Mouse (Mus musculus) brown adipose tissue, adult 24 weeks (tissue): ENCODE measurements around the gene Pdxp. TPM values are rescaled to one million over a fixed set of nuclear protein-coding genes. Genes with fewer than 3 reads are reported as not detected.

Source experiments
- H3K27ac ChIP-seq: fragments of 200-500 bp; replicated peaks from 2 replicates; pipeline ENCODE4 v1.5.1; 2012; ENCODE audit warnings: low read depth, mild to moderate bottlenecking, low read length
- H3K4me1 ChIP-seq: fragments of 200-500 bp; 2 replicates; pipeline ENCODE4 v1.6.1; 2012; ENCODE audit warnings: low read length, mixed read lengths; ENCODE audit not compliant: control insufficient read depth, insufficient read depth, insufficient read length
- H3K4me3 ChIP-seq: fragments of 200-500 bp; 2 replicates; pipeline ENCODE4 v1.5.1; 2012; ENCODE audit warnings: low read depth, mild to moderate bottlenecking, low read length, moderate library complexity; ENCODE audit not compliant: insufficient read depth
- polyA plus RNA-seq: library from polyadenylated mRNA; stranded (reverse); fragments of >200 nt; gene quantifications from 2 replicates; pipeline ENCODE4 v1.2.4, GENCODE M21; 2012; ENCODE audit not compliant: missing spikeins, insufficient read depth, insufficient read length

Pdxp gene
- polyA plus RNA-seq, 1 experiment, result 0.67 TPM

DNA sequence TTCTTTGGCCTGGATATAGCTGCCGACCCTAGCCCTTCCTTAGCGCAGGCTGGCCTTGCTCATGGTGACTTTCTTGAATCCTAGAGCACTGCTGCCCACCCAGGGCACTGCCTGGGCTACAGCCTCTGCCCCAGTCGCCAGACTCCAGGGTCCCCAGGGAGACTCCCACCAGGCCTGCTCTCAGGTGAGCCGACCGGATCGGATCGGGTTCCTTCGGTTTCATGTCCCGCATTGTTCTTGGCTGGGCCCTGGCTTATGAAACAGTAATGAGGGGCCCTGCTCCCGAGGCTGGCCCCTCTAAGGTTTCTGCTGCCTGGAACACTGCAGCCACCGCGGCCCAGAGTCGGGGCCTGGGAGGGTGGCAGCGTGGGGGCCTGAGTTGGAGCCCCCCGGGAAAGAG lies 43.3 kb downstream of the Pdxp start:
- no peak overlapping the region for H3K27ac ChIP-seq
- H3K4me3 ChIP-seq, result no peak overlapping the region
- H3K4me1 ChIP-seq, result 0 out of 2 replicates have a peak, but pooled peaks cover 2% of the 10 kb centered on the region

DNA sequence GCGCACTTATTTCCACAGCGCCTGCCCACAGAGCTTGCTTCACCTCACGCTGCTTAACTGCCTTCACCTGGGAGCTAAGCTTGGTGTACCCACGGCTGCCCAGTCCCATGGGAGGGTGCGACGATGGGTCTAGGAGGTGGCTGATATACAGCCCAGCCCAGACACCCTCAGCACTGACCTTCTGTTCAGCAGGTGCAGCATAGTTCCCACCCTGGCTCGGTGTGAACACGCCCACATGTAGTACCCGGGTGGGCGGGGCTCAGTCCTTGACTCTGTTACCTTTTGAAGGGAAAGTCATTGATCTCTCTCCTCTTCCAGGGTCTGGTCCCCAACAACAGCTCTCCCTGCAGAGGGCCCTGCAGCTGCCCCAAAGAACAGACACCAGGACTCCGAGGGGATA lies 45.8 kb downstream of the Pdxp start:
- Histone ChIP-seq H3K27ac (no peak overlapping the region), H3K4me3 (no peak overlapping the region), H3K4me1 (0 out of 2 replicates have a peak, but pooled peaks cover 2% of the 10 kb centered on the region)

GRCm38 (mm10) chr15:78960088-78960487 lies 46.4 kb downstream of the Pdxp start:
- Histone ChIP-seq H3K27ac (no peak overlapping the region), H3K4me3 (no peak overlapping the region), H3K4me1 (0 out of 2 replicates have a peak, but pooled peaks cover 2% of the 10 kb centered on the region)

- no peak overlapping the region for H3K27ac ChIP-seq
- 0 out of 2 replicates have a peak, but pooled peaks cover 2% of the 10 kb centered on the region for H3K4me1 ChIP-seq
- no peak overlapping the region for H3K4me3 ChIP-seq
Measured at GRCm38 (mm10) chr15:78962885-78963284, 49.2 kb downstream of the Pdxp start.

Other genes starting within 250 kb of the Pdxp start
- gene Elfn2, start 195.1 kb upstream of the Pdxp start, polyA plus RNA-seq, result not detected in 2 replicates
- gene Mfng, start 140.4 kb upstream of the Pdxp start, polyA plus RNA-seq, result 12.0 and 20.7 TPM in 2 replicates
- gene Card10, start 110.9 kb upstream of the Pdxp start, polyA plus RNA-seq, result 3.9 and 4.8 TPM in 2 replicates
- 18.4 and 21.7 TPM in 2 replicates for gene Cdc42ep1, start 71.3 kb upstream of the Pdxp start, polyA plus RNA-seq
- gene Lgals2, start 58.4 kb upstream of the Pdxp start, polyA plus RNA-seq, result not detected in 2 replicates
- gene Gga1, start 36.7 kb upstream of the Pdxp start, polyA plus RNA-seq, result 23.7 and 29.1 TPM in 2 replicates
- gene Gm49510, start 14.3 kb upstream of the Pdxp start, polyA plus RNA-seq, result not detected in 2 replicates
- 2.2 and 3.3 TPM in 2 replicates for gene Sh3bp1, start 14.2 kb upstream of the Pdxp start, polyA plus RNA-seq
- 2,169 and 2,213 TPM in 2 replicates for gene Lgals1, start 12.8 kb downstream of the Pdxp start, polyA plus RNA-seq
- 22.6 and 34.2 TPM in 2 replicates for gene Nol12, start 21.0 kb downstream of the Pdxp start, polyA plus RNA-seq
- 19.0 and 24.7 TPM in 2 replicates for gene Triobp, start 33.8 kb downstream of the Pdxp start, polyA plus RNA-seq
- gene H1f0, start 114.5 kb downstream of the Pdxp start, polyA plus RNA-seq, result 128 and 153 TPM in 2 replicates
- gene Galr3, start 128.0 kb downstream of the Pdxp start, polyA plus RNA-seq, result not detected in 2 replicates
- 5.7 and 8.7 TPM in 2 replicates for gene Ankrd54, start 149.0 kb downstream of the Pdxp start, polyA plus RNA-seq
- 177 and 198 TPM in 2 replicates for gene Eif3l, start 161.3 kb downstream of the Pdxp start, polyA plus RNA-seq
- 20.2 and 21.8 TPM in 2 replicates for gene Micall1, start 195.0 kb downstream of the Pdxp start, polyA plus RNA-seq
- gene Polr2f, start 227.1 kb downstream of the Pdxp start, polyA plus RNA-seq, result 173 and 185 TPM in 2 replicates
- 2.1 TPM in 1 of 2 replicates, not detected in the other for gene 1700088E04Rik, start 227.3 kb downstream of the Pdxp start, polyA plus RNA-seq